Mouse (Mus musculus) regulatory T cell (primary cell): ENCODE measurements at regions not wholly inside any gene's neighbourhood (a gene's known extent, or its start where the extent isn't known, plus 50 kb on each side); places are given as distances from the start of the nearest gene placed in this dataset.

Experiments
- in situ Hi-C: fragments of 300-600 bp; cut with MboI, MseI; formaldehyde crosslinking; loops from one replicate; pipeline ENCODE4 v1.15.1; 2025; ENCODE audit warnings: high pct_unique_total_duplicates

GRCm38 (mm10) chr3:139887265-139887664, 681.8 kb downstream of the Stpg2 start:
- in situ Hi-C loops = loop anchor here (10.0 kb wide), 1 partner anchor 1112 kb away; no protein-coding TSS in a partner anchor

GRCm38 (mm10) chr3:139888537-139888936, 683.0 kb downstream of the Stpg2 start:
- in situ Hi-C loops = loop anchor here (10.0 kb wide), 1 partner anchor 1114 kb away; no protein-coding TSS in a partner anchor

- in situ Hi-C loops = no loop called here
Observed at GRCm38 (mm10) chr3:139890186-139890585, 684.7 kb downstream of the Stpg2 start.

- in situ Hi-C loops = no loop called here
Observed at GRCm38 (mm10) chr3:139897894-139898293, 692.4 kb downstream of the Stpg2 start.

GRCm38 (mm10) chr3:139899213-139899612, 693.7 kb downstream of the Stpg2 start:
- in situ Hi-C loops = no loop called here

GRCm38 (mm10) chr3:139913639-139914330, 708.3 kb downstream of the Stpg2 start:
- in situ Hi-C loops = no loop called here

- in situ Hi-C loops = no loop called here
Observed at GRCm38 (mm10) chr3:139922267-139922666, 716.8 kb downstream of the Stpg2 start.

GRCm38 (mm10) chr3:139933039-139933438, 727.5 kb downstream of the Stpg2 start:
- in situ Hi-C loops = no loop called here

GRCm38 (mm10) chr3:139946209-139946608, 740.7 kb downstream of the Stpg2 start:
- in situ Hi-C loops = no loop called here

GRCm38 (mm10) chr3:139947247-139947646, 741.8 kb downstream of the Stpg2 start:
- in situ Hi-C loops = no loop called here

- in situ Hi-C loops = no loop called here
Observed at GRCm38 (mm10) chr3:139949096-139949495, 743.6 kb downstream of the Stpg2 start.

- in situ Hi-C loops = no loop called here
Observed at GRCm38 (mm10) chr3:139950016-139950705, 744.7 kb downstream of the Stpg2 start.

GRCm38 (mm10) chr3:139951516-139951915, 746.0 kb downstream of the Stpg2 start:
- in situ Hi-C loops = no loop called here

GRCm38 (mm10) chr3:139978172-139978571, 772.7 kb downstream of the Stpg2 start:
- in situ Hi-C loops = no loop called here

GRCm38 (mm10) chr3:139985830-139986481, 780.5 kb downstream of the Stpg2 start:
- in situ Hi-C loops = no loop called here

GRCm38 (mm10) chr3:139988938-139989337, 783.4 kb downstream of the Stpg2 start:
- in situ Hi-C loops = no loop called here

GRCm38 (mm10) chr3:139989380-139989779, 783.9 kb downstream of the Stpg2 start:
- in situ Hi-C loops = no loop called here

- in situ Hi-C loops = no loop called here
Observed at GRCm38 (mm10) chr3:140012522-140012921, 807.0 kb downstream of the Stpg2 start.

GRCm38 (mm10) chr3:140034101-140034500, 828.6 kb downstream of the Stpg2 start:
- in situ Hi-C loops = no loop called here

- in situ Hi-C loops = no loop called here
Observed at GRCm38 (mm10) chr3:140035142-140035541, 829.6 kb downstream of the Stpg2 start.

- in situ Hi-C loops = no loop called here
Observed at GRCm38 (mm10) chr3:140044898-140045297, 839.4 kb downstream of the Stpg2 start.

- in situ Hi-C loops = no loop called here
Observed at GRCm38 (mm10) chr3:140054634-140055033, 849.1 kb downstream of the Stpg2 start.
